Mouse (Mus musculus) heart, embryonic 11.5 days (tissue): ENCODE results near the gene Gja6. TPM values are rescaled to one million over a fixed set of nuclear protein-coding genes. Genes with fewer than 3 reads are reported as not detected.

Experiments used
- ATAC-seq: fragments of 200-750 bp; cut with Nextera tagmentation; replicated peaks from 2 replicates; pipeline ENCODE4 v1.8.0; 2017; ENCODE audit warnings: moderate library complexity; ENCODE audit not compliant: insufficient number of reproducible peaks, low FRiP score, low TSS enrichment
- H3K27ac ChIP-seq: fragments of 300-500 bp; sonication (generic); 2 replicates; pipeline ENCODE4 v1.5.1; 2014; ENCODE audit warnings: mild to moderate bottlenecking, low read depth, low read length
- H3K27me3 ChIP-seq: fragments of 300-500 bp; sonication (generic); 2 replicates; pipeline ENCODE4 v1.6.1; 2014; ENCODE audit warnings: mild to moderate bottlenecking, low read length, mixed read lengths; ENCODE audit not compliant: control insufficient read depth, insufficient read depth
- H3K36me3 ChIP-seq: fragments of 300-500 bp; sonication (generic); 2 replicates; pipeline ENCODE4 v1.6.1; 2014; ENCODE audit warnings: mild to moderate bottlenecking, low read length, moderate library complexity, mixed read lengths; ENCODE audit not compliant: control insufficient read depth, insufficient read depth
- H3K4me1 ChIP-seq: fragments of 300-500 bp; sonication (generic); 2 replicates; pipeline ENCODE4 v1.6.1; 2014; ENCODE audit warnings: low read length; ENCODE audit not compliant: control insufficient read depth, insufficient read depth
- H3K4me2 ChIP-seq: fragments of 300-500 bp; sonication (generic); 2 replicates; pipeline ENCODE4 v1.6.1; 2014; ENCODE audit warnings: mild to moderate bottlenecking, moderate library complexity
- H3K4me3 ChIP-seq: fragments of 300-500 bp; sonication (generic); 2 replicates; pipeline ENCODE4 v1.5.1; 2014; ENCODE audit warnings: low read depth, low read length
- H3K9ac ChIP-seq: fragments of 300-500 bp; sonication (generic); 2 replicates; pipeline ENCODE4 v1.6.1; 2014; ENCODE audit warnings: mild to moderate bottlenecking, low read depth, low read length, moderate library complexity
- H3K9me3 ChIP-seq: fragments of 300-500 bp; sonication (generic); replicated peaks from 2 replicates; pipeline ENCODE4 v1.6.1; 2016; ENCODE audit warnings: low read length; ENCODE audit not compliant: control insufficient read depth
- WGBS: fragments of 180-500 bp; shearing (Covaris S2); extraction: QIAGEN DNeasy Blood & Tissue Kit; methylation state at CpG from one replicate; pipeline ENCODE4 v1.1.7; 2014; ENCODE audit not compliant: insufficient replicate concordance; 5-methylcytosine and 5-hydroxymethylcytosine counted together
- polyA plus RNA-seq: library from polyadenylated mRNA; unstranded; fragments of >200 nt; fragmentation: Nextera tagmentation; extraction: Ambion mirVana; gene quantifications from 2 replicates; pipeline ENCODE4 v1.2.1, GENCODE M21; 2014

The Gja6 gene
- polyA plus RNA-seq: 0.23 TPM in 1 of 2 replicates, not detected in the other

- Histone ChIP-seq H3K36me3 (no peaks in the 10 kb centered on the region), H3K27me3 (peaks cover 3% of the 10 kb centered on the region; the same call in 1 of the 2 replicates), H3K9me3 (no peaks in the 10 kb centered on the region), H3K27ac (no peak within 1 kb of the TSS), H3K4me1 (no peaks in the 10 kb centered on the region), H3K4me3 (no peak within 1 kb of the TSS), H3K9ac (no peak within 1 kb of the TSS), H3K4me2 (no peak within 1 kb of the TSS)
- no peak for ATAC-seq
- WGBS: 67% methylated on average over 4 of the region's 4 CpGs
Measured at GRCm38 (mm10) chrX:160906952-160907351, at the start of gene Gja6. Gja6 (minus strand) TSS chrX:160907052.

DNA sequence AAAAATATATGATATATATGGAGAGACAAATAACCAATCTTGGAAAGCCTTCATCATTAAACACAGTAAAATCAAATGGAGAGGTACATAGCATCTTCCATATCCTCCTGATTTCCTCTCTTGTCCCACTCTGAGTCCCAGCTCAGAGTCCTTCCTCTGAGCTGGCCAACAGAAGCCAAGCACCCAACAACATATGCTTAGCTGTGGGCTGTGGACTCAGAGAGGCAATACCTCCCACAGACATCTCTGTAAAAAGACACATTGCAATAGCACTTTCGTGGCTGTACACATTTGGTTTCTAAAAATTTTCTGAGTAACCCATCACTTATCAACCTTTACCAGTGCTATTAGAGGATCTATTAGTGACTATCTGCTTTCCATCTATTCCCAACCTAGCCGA is 42.7 kb upstream of the Gja6 start:
- H3K9me3 ChIP-seq: no peaks in the 10 kb centered on the region
- H3K27ac ChIP-seq: no peak overlapping the region
- H3K4me3 ChIP-seq: no peak overlapping the region
- H3K9ac ChIP-seq: no peak overlapping the region
- no peaks in the 10 kb centered on the region for H3K36me3 ChIP-seq
- no peak overlapping the region for H3K4me2 ChIP-seq
- 77% methylated on average over 2 of the region's 2 CpGs for WGBS
- H3K4me1 ChIP-seq: no peaks in the 10 kb centered on the region
- H3K27me3 ChIP-seq: no peaks in the 10 kb centered on the region
- ATAC-seq: no peak

GRCm38 (mm10) chrX:160944722-160945121 is 37.9 kb upstream of the Gja6 start:
- WGBS: 71% methylated on average over 4 of the region's 4 CpGs
- no peaks in the 10 kb centered on the region for H3K27me3 ChIP-seq

DNA sequence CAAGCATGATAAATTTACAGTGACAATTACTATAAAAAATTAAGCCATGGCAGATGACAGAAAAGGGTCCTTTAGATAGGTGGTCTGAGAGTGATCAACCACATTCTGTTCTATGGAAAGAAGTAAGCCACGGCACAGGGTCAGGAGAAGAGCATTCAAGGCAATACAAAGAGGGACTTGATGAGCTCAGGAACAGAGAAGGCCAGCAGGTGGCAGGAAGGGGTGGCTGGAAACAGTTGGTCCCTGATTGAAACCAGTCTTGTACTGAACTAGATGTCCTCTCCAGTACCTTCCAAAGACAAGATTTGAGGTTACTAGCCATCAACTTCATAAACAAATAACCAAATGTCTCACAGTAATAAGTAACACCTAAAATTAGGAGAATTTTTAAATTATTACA is 28.7 kb upstream of the Gja6 start:
- H3K9ac ChIP-seq: no peak overlapping the region
- 62% methylated on average over 1 of the region's 1 CpGs for WGBS
- H3K27ac ChIP-seq: no peak overlapping the region
- H3K4me3 ChIP-seq: no peak overlapping the region
- no peak for ATAC-seq
- no peak overlapping the region for H3K4me2 ChIP-seq
- H3K9me3 ChIP-seq: no peaks in the 10 kb centered on the region
- no peaks in the 10 kb centered on the region for H3K4me1 ChIP-seq
- no peaks in the 10 kb centered on the region; the same call in 1 of the 2 replicates for H3K27me3 ChIP-seq
- H3K36me3 ChIP-seq: no peaks in the 10 kb centered on the region

More at GRCm38 (mm10) chrX:160944722-160945121, 37.9 kb upstream of the Gja6 start:
- Histone ChIP-seq H3K4me3 (no peak overlapping the region), H3K9ac (no peak overlapping the region), H3K27ac (no peak overlapping the region), H3K4me1 (no peaks in the 10 kb centered on the region), H3K9me3 (no peaks in the 10 kb centered on the region), H3K4me2 (no peak overlapping the region), H3K36me3 (no peaks in the 10 kb centered on the region)
- ATAC-seq: no peak

DNA sequence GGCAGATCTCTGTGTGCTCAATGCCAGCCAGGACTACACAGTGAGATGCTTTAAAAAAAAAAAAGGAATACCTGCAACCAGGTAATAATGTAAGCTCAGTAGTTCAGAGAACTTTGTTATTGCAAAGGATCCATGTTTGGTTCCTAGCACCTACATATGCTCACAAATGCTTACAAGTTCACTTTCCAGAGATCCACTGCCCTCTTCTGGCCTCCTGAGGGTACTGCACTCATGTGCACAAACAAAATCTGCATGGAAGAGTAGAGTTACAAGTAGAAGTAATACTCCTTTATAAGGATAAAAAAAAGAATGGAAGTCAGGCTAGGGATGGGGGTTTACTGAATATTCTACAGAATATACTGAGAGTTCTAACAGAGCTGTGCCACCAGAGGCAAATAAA is 23.8 kb upstream of the Gja6 start:
- no peaks in the 10 kb centered on the region for H3K4me1 ChIP-seq
- no peak overlapping the region for H3K9ac ChIP-seq
- H3K4me3 ChIP-seq: no peak overlapping the region
- no peaks in the 10 kb centered on the region for H3K36me3 ChIP-seq
- H3K27me3 ChIP-seq: no peaks in the 10 kb centered on the region; the same call in 1 of the 2 replicates
- H3K27ac ChIP-seq: no peak overlapping the region
- no peaks in the 10 kb centered on the region for H3K9me3 ChIP-seq
- no peak overlapping the region for H3K4me2 ChIP-seq
- no peak for ATAC-seq

- no peak overlapping the region for H3K27ac ChIP-seq
- no peak overlapping the region for H3K4me3 ChIP-seq
- WGBS: 74% methylated on average over 1 of the region's 1 CpGs
- H3K36me3 ChIP-seq: no peaks in the 10 kb centered on the region
- no peak overlapping the region for H3K9ac ChIP-seq
- no peaks in the 10 kb centered on the region; the same call in 1 of the 2 replicates for H3K27me3 ChIP-seq
- no peaks in the 10 kb centered on the region for H3K4me1 ChIP-seq
- no peak overlapping the region for H3K4me2 ChIP-seq
- ATAC-seq: no peak
- no peaks in the 10 kb centered on the region for H3K9me3 ChIP-seq
Measured at GRCm38 (mm10) chrX:160928870-160929269, 22.0 kb upstream of the Gja6 start.

- Histone ChIP-seq H3K36me3 (no peaks in the 10 kb centered on the region), H3K4me1 (no peaks in the 10 kb centered on the region), H3K4me2 (no peak overlapping the region), H3K9ac (no peak overlapping the region), H3K27me3 (no peaks in the 10 kb centered on the region), H3K27ac (no peak overlapping the region), H3K9me3 (no peaks in the 10 kb centered on the region), H3K4me3 (no peak overlapping the region)
- no peak for ATAC-seq
- WGBS: 74% methylated on average over 3 of the region's 3 CpGs
Measured at GRCm38 (mm10) chrX:160919022-160919637, 12.3 kb upstream of the Gja6 start.

DNA sequence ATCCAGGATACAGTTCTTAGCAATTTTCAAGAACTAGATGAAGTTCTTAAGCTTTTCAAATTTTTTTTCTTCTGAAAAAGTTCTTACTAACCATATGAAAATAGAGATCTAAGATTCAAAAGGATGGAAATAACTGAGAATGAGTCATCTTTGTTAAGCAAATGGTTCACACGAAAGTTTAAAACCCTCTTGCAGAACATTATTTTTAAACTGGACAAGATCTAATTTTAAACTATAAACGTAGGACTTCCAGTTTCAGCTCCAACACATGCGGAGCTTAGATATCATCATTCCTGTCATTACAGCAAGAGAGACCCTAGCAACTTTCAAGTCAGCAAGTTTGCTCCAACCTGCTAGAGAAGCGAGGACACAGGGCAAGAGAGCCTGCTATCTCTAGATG is 375 bp downstream of the Gja6 start:
- Histone ChIP-seq H3K27ac (no peak overlapping the region), H3K4me3 (no peak overlapping the region), H3K9ac (no peak overlapping the region), H3K27me3 (peaks cover 3% of the 10 kb centered on the region; the same call in 1 of the 2 replicates), H3K4me2 (no peak overlapping the region), H3K36me3 (no peaks in the 10 kb centered on the region), H3K4me1 (no peaks in the 10 kb centered on the region), H3K9me3 (no peaks in the 10 kb centered on the region)
- WGBS: 60% methylated on average over 4 of the region's 4 CpGs
- ATAC-seq: no peak

DNA sequence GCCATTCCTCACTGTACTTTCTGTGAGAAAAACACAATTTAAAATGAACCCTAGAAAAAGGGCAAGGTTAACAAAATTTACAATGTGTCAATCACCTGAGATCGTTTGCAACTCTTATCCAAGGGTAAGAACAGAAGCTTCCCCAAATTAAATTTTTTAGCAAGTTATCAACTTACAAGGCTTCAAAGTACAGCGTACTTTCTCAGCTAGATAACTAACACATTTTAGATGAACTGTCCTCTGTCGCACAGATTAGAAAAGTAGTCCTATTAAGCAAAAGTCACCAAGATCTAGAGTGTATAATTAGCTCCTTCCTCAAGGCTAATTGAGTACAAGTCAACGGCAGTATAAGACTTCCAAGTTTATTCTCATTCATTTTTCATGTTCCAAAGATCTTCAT is 939 bp downstream of the Gja6 start:
- no peak overlapping the region for H3K4me2 ChIP-seq
- H3K36me3 ChIP-seq: no peaks in the 10 kb centered on the region
- no peak overlapping the region for H3K27ac ChIP-seq
- peaks cover 3% of the 10 kb centered on the region; the same call in 1 of the 2 replicates for H3K27me3 ChIP-seq
- no peak overlapping the region for H3K9ac ChIP-seq
- no peaks in the 10 kb centered on the region for H3K4me1 ChIP-seq
- ATAC-seq: no peak
- 65% methylated on average over 4 of the region's 4 CpGs for whole genome bisulfite sequencing
- no peaks in the 10 kb centered on the region for H3K9me3 ChIP-seq
- no peak overlapping the region for H3K4me3 ChIP-seq
